Comparison of ENCODE assay signal across 29 mouse cellular contexts in genomic region chr1:133718786-133719185, GRCm38 (mm10). TPM values are rescaled to one million over a fixed set of nuclear protein-coding genes. Genes with fewer than 3 reads are reported as not detected.
"Had no signal": no experiment of that assay in that cellular context is flagged by ENCODE, and none has a peak within 500 bp of the region (broad histone marks: within the 10 kb centered on the region; RNA-seq: fewer than 3 reads in every experiment).

No protein-coding gene starts in this region.

- H3K27ac ChIP-seq: embryonic facial prominence, embryonic 10.5 days; embryonic facial prominence, embryonic 12.5 days; embryonic facial prominence, embryonic 13.5 days; embryonic facial prominence, embryonic 15.5 days; forebrain, embryonic 10.5 days; forebrain, embryonic 12.5 days; forebrain, embryonic 13.5 days; forebrain, embryonic 15.5 days; gastrocnemius, adult 2 months; heart, adult 2 months; heart, embryonic 10.5 days had no signal

- H3K4me3 ChIP-seq: embryonic facial prominence, embryonic 10.5 days; embryonic facial prominence, embryonic 12.5 days; embryonic facial prominence, embryonic 13.5 days; embryonic facial prominence, embryonic 15.5 days; erythroblast, embryonic 14.5 days; forebrain, embryonic 10.5 days; forebrain, embryonic 12.5 days; forebrain, embryonic 13.5 days; forebrain, embryonic 15.5 days; gastrocnemius, adult 2 months; heart, adult 2 months; heart, embryonic 10.5 days had no signal

- H3K27me3 ChIP-seq: embryonic facial prominence, embryonic 12.5 days; embryonic facial prominence, embryonic 13.5 days; embryonic facial prominence, embryonic 15.5 days; forebrain, embryonic 13.5 days; forebrain, embryonic 15.5 days had no signal

- H3K4me1 ChIP-seq: embryonic facial prominence, embryonic 12.5 days; embryonic facial prominence, embryonic 13.5 days; forebrain, embryonic 13.5 days; forebrain, embryonic 15.5 days; heart, embryonic 10.5 days had no signal

- DNase-seq: cerebellum, adult 9-10 months; cerebellum, adult 9-11 months; cerebellum, postnatal 36 days; embryo, embryonic 11 days; forebrain, postnatal 0 days; gastrocnemius, adult 2 months; gastrocnemius, postnatal 10 days; gastrocnemius, postnatal 14 days; gastrocnemius, postnatal 25 days; gastrocnemius, postnatal 36 days; heart, adult 11 months; heart, adult 18-20 months; heart, adult 2 months had no signal

RNA-seq across cellular contexts. Expression of gene Lax1, which starts 28.9 kb away (rescaled TPM):
- polyA plus RNA-seq: forebrain, embryonic 13.5 days; forebrain, embryonic 14.5 days; forebrain, embryonic 15.5 days; forebrain, embryonic 16.5 days had no signal

RNA-seq across cellular contexts. Expression of gene Zbed6, which starts 58.1 kb away (rescaled TPM):
- polyA plus RNA-seq: embryonic facial prominence, embryonic 10.5 days; embryonic facial prominence, embryonic 11.5 days; embryonic facial prominence, embryonic 12.5 days; embryonic facial prominence, embryonic 13.5 days; embryonic facial prominence, embryonic 14.5 days; embryonic facial prominence, embryonic 15.5 days; erythroblast, embryonic 14.5 days; forebrain, embryonic 10.5 days; forebrain, embryonic 11.5 days; forebrain, embryonic 12.5 days; forebrain, embryonic 13.5 days; forebrain, embryonic 14.5 days; forebrain, embryonic 15.5 days; forebrain, embryonic 16.5 days; forebrain, postnatal 0 days; heart, embryonic 10.5 days; heart, embryonic 11.5 days had no signal
